Mouse (Mus musculus) stomach, embryonic 15.5 days (tissue): ENCODE data around the gene Mms22l. TPM values are rescaled to one million over a fixed set of nuclear protein-coding genes. Genes with fewer than 3 reads are reported as not detected.

Experiments used
- ATAC-seq: fragments of 200-750 bp; cut with Nextera tagmentation; 2 replicates; pipeline ENCODE4 v1.8.0; 2017; ENCODE audit warnings: low read depth, moderate number of reproducible peaks, moderate TSS enrichment; ENCODE audit not compliant: insufficient read depth, low FRiP score
- H3K27ac ChIP-seq: fragments of 300-500 bp; sonication (generic); 2 replicates; pipeline ENCODE4 v1.5.1; 2015; ENCODE audit warnings: mild to moderate bottlenecking, inconsistent platforms
- H3K27me3 ChIP-seq: fragments of 300-500 bp; sonication (generic); replicated peaks from 2 replicates; pipeline ENCODE4 v1.6.1; 2015; ENCODE audit warnings: inconsistent platforms
- H3K36me3 ChIP-seq: fragments of 300-500 bp; sonication (generic); 2 replicates; pipeline ENCODE4 v1.6.1; 2015; ENCODE audit warnings: inconsistent platforms
- H3K4me1 ChIP-seq: fragments of 300-500 bp; sonication (generic); 2 replicates; pipeline ENCODE4 v1.6.1; 2015; ENCODE audit warnings: inconsistent platforms
- H3K4me2 ChIP-seq: fragments of 300-500 bp; sonication (generic); 2 replicates; pipeline ENCODE4 v1.6.1; 2015; ENCODE audit warnings: mild to moderate bottlenecking, inconsistent platforms
- H3K4me3 ChIP-seq: fragments of 300-500 bp; sonication (generic); replicated peaks from 2 replicates; pipeline ENCODE4 v1.5.1; 2015; ENCODE audit warnings: inconsistent platforms
- H3K9ac ChIP-seq: fragments of 300-500 bp; sonication (generic); 2 replicates; pipeline ENCODE4 v1.6.1; 2015; ENCODE audit warnings: inconsistent platforms
- H3K9me3 ChIP-seq: fragments of 300-500 bp; sonication (generic); 2 replicates; pipeline ENCODE4 v1.6.1; 2016; ENCODE audit warnings: inconsistent platforms
- WGBS: fragments of 180-500 bp; shearing (Covaris S2); methylation state at CpG from one replicate; pipeline ENCODE4 v1.1.7; 2015; 5-methylcytosine and 5-hydroxymethylcytosine counted together
- polyA plus RNA-seq: library from polyadenylated mRNA; unstranded; fragments of >200 nt; fragmentation: Nextera tagmentation; extraction: Ambion mirVana; gene quantifications from 2 replicates; pipeline ENCODE4 v1.2.1, GENCODE M21; 2015

The Mms22l gene
- polyA plus RNA-seq, 1 experiment from 2014 or later = 25.4 TPM

DNA sequence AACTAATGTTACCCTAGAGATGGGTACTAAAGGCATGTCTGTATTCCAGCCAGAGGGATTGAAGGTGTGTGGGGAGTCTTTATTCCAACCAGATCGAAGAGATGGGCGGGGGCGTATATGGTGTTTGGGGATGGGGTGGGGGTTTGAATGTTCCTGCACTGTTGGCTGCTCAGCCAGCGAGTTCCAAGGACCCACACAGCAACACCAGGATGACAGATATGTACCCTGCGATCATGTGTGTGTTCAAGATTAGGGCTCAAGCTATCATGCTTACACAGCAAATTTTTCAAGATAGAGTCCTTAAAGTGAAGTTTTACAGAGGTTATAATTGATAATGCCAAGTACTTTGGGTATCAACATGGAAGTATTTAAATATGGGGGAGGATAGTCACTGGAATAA lies 81.3 kb downstream of the Mms22l start:
- WGBS = 91% methylated on average over 5 of the region's 5 CpGs
- H3K27ac ChIP-seq = no peak overlapping the region
- ATAC-seq = no peak
- H3K4me2 ChIP-seq = no peak overlapping the region
- 0 out of 2 replicates have a peak, but pooled peaks cover 5% of the 10 kb centered on the region for H3K36me3 ChIP-seq
- no peaks in the 10 kb centered on the region for H3K9me3 ChIP-seq
- H3K27me3 ChIP-seq = no peaks in the 10 kb centered on the region
- no peaks in the 10 kb centered on the region for H3K4me1 ChIP-seq
- no peak overlapping the region for H3K9ac ChIP-seq
- H3K4me3 ChIP-seq = no peak overlapping the region

DNA sequence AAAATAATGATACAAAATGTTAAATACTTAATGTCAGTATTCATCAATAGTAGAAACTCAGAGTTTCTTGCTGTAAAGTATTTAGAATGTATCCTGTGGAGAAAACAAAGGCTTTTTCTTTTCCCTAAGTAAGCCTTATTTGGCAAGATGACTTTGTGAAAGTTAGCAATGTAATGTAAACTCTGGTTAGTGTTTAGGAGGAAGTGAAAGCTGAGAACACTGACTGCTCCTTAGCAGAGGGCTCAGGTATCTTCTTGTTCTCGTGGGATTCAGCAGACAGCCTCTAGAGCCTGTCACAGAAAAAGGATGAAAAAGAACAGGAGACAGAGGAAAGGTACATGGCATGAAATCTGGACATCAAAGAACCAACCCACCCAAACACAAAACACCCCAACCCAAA lies 86.0 kb downstream of the Mms22l start:
- Histone ChIP-seq H3K36me3 (no peaks in the 10 kb centered on the region), H3K27ac (no peak overlapping the region), H3K27me3 (no peaks in the 10 kb centered on the region), H3K4me2 (no peak overlapping the region), H3K4me1 (no peaks in the 10 kb centered on the region), H3K9me3 (no peaks in the 10 kb centered on the region), H3K4me3 (no peak overlapping the region), H3K9ac (no peak overlapping the region)
- 28% methylated on average over 1 of the region's 1 CpGs for WGBS
- ATAC-seq = no peak

DNA sequence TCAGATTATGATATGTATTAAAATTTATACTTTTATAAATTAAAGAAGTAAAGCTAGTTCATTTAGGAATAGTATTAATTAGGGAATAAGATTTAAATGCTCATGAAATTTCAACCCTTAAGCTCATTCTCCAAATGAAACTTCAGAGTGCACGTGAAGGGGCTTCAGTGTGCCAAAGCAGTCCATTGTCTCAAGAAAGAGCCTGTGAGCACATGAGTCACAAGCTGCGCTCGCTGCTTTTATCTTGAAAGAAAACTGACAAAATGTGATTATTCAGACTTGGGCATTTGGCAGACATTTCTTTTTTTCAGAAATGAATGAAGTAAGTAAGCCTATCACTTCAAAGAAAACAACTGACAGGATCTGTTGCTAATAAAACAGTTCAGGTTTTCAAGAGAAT lies 87.7 kb downstream of the Mms22l start:
- no peak overlapping the region for H3K4me2 ChIP-seq
- H3K27me3 ChIP-seq = no peaks in the 10 kb centered on the region
- H3K4me3 ChIP-seq = no peak overlapping the region
- H3K9ac ChIP-seq = no peak overlapping the region
- H3K4me1 ChIP-seq = no peaks in the 10 kb centered on the region
- no peaks in the 10 kb centered on the region for H3K36me3 ChIP-seq
- ATAC-seq = no peak
- no peaks in the 10 kb centered on the region for H3K9me3 ChIP-seq
- WGBS = 76% methylated on average over 3 of the region's 3 CpGs
- H3K27ac ChIP-seq = no peak overlapping the region

DNA sequence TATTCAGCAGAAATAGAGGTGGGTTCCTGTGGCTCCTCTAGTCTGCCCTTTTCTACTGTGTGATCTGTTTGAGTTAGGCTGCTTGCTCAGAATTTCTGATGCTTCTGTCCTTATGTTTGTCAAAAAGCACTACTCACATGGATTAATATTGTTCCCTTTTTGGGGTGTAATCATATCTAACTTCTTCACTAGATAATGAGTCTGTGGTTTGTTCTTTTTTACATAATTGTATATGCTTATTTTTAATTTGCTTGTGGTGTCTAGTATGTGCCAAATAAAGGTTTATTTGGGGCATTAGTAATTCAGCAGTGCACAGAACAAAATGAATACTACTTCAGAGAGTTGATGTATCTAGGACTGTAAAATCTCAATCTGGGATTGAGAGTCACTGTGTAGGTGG lies 98.6 kb downstream of the Mms22l start:
- H3K9me3 ChIP-seq = no peaks in the 10 kb centered on the region
- no peak overlapping the region for H3K9ac ChIP-seq
- H3K27ac ChIP-seq = no peak overlapping the region
- no peaks in the 10 kb centered on the region for H3K4me1 ChIP-seq
- no peaks in the 10 kb centered on the region; the same call in 1 of the 2 replicates for H3K36me3 ChIP-seq
- H3K4me3 ChIP-seq = no peak overlapping the region
- ATAC-seq = no peak
- no peaks in the 10 kb centered on the region for H3K27me3 ChIP-seq
- no peak overlapping the region for H3K4me2 ChIP-seq

DNA sequence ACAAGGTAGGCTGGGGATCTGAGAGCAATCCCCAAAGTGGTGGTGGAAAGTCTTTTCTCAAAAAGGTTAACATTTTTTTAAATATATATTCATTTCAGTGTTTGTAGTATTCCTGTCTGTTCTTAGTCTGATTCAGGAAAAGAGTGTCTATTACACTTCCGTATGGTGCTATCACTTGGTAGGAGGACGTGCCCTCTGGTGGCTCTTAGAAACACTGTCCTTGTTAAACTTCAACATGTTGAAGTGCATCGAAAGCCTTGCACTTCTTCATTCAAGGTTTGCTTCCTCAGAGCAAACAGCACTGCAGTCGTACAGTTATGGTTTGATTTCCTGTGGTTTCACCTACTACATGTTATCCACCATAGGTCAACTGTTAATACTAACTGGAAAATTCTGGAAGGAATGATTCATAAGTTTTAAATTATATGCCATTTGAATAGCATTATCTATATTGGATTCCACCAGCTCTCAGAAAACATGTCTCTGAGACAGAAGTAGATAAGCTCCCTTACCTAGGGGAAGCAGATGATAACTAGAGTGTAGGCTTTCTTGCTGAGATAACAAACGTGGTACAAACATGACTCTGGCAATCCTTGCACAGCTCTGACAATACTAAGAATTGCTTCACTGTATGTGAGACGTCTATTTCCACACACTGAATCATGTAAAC lies 100.8 kb downstream of the Mms22l start:
- H3K27me3 ChIP-seq = no peaks in the 10 kb centered on the region
- H3K4me1 ChIP-seq = no peaks in the 10 kb centered on the region
- no peaks in the 10 kb centered on the region for H3K9me3 ChIP-seq
- H3K4me3 ChIP-seq = no peak overlapping the region
- WGBS = 82% methylated on average over 6 of the region's 6 CpGs
- no peak overlapping the region for H3K27ac ChIP-seq
- no peak overlapping the region for H3K9ac ChIP-seq
- no peak for ATAC-seq
- peaks cover 4% of the 10 kb centered on the region; the same call in 1 of the 2 replicates for H3K36me3 ChIP-seq
- H3K4me2 ChIP-seq = no peak overlapping the region

DNA sequence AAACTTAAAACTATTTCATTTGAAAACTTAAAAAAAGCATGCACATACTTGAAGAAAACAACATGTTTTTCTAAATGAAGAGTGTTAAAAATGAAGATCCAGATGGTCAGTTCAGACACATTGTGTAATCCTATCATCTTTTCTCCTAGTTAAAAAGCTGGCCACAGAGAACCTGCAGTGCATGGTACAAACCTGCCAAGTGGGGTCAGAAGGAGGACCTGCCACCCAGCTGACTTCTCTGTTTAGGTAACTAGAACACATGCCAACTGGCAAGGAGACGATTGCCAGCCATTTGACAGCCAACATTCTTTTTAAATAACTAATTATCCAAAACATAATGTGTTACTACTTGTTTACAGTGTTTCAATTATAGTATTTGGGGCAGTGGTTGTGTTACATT lies 102.4 kb downstream of the Mms22l start:
- no peak overlapping the region for H3K9ac ChIP-seq
- 70% methylated on average over 1 of the region's 1 CpGs for WGBS
- H3K27me3 ChIP-seq = no peaks in the 10 kb centered on the region
- no peak for ATAC-seq
- peaks cover 4% of the 10 kb centered on the region; the same call in 1 of the 2 replicates for H3K36me3 ChIP-seq
- H3K27ac ChIP-seq = no peak overlapping the region
- no peaks in the 10 kb centered on the region for H3K4me1 ChIP-seq
- H3K4me3 ChIP-seq = no peak overlapping the region
- no peaks in the 10 kb centered on the region for H3K9me3 ChIP-seq
- H3K4me2 ChIP-seq = no peak overlapping the region

DNA sequence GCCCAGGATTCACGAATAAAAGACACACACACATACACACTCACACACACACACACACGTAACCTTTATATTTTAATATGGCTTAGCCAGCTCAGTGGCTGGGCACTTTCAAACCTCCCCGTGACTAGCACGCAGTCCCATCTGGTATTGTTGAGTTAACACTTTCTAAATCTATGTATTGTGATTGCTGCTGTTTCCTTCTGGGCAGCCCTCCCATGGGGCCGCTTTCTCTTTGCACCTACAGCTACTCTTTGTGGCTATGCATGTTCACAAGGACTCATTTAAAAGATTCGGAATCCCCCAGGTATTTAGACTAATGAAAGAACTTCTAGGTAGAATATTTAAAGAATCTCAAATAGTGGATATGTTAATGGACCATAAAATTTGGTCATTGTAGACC lies 105.5 kb downstream of the Mms22l start:
- ATAC-seq = no peak
- H3K36me3 ChIP-seq = peaks cover 4% of the 10 kb centered on the region; the same call in 1 of the 2 replicates
- H3K4me1 ChIP-seq = no peaks in the 10 kb centered on the region
- no peak overlapping the region for H3K9ac ChIP-seq
- no peak overlapping the region for H3K4me3 ChIP-seq
- WGBS = 91% methylated on average over 6 of the region's 6 CpGs
- H3K4me2 ChIP-seq = no peak overlapping the region
- no peaks in the 10 kb centered on the region for H3K27me3 ChIP-seq
- no peak overlapping the region for H3K27ac ChIP-seq
- no peaks in the 10 kb centered on the region for H3K9me3 ChIP-seq

DNA sequence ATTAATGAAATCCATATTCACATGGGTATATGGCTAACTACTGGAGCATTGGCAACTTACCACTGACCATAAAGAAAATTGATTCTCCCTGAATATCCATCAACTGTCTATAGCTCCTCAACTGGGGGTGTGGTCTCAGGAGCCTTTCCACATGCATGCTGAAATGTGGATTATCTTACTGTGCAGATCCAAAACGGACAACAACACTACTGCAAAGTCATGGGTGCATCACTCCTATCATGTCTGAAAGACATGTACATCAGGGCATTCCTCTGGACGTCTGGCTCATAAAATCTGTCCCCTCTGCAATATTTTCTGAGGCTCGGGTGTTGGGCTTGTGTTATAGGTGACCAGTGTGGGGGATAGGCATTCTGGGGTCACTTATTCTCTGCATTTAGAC lies 112.8 kb downstream of the Mms22l start:
- 87% methylated on average over 3 of the region's 3 CpGs for WGBS

DNA sequence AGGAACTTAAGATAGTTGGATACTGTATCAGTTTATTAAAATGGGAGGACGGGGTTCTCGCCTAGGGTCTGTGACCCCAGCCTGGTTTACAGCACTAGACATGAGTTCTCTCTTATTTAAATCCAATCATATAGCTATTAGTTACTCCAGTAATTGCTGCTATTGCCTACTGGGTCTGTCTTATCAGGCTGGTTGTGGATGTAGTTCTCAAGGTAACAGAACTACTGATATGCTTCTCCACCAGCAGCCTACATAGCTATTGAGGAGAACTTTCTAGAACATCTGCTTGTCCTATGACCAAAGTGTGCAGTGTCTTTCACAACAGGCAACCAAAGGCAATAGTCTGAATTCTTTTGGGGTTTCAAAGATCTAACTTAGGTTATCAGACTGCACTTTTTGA lies 113.3 kb downstream of the Mms22l start:
- H3K9ac ChIP-seq = no peak overlapping the region
- ATAC-seq = no peak
- H3K36me3 ChIP-seq = no peaks in the 10 kb centered on the region
- no peak overlapping the region for H3K27ac ChIP-seq
- no peak overlapping the region for H3K4me2 ChIP-seq
- WGBS = 94% methylated on average over 2 of the region's 2 CpGs
- no peak overlapping the region for H3K4me3 ChIP-seq
- H3K9me3 ChIP-seq = no peaks in the 10 kb centered on the region
- H3K27me3 ChIP-seq = no peaks in the 10 kb centered on the region
- no peaks in the 10 kb centered on the region for H3K4me1 ChIP-seq

More for the DNA sequence above, 112.8 kb downstream of the Mms22l start:
- no peak overlapping the region for H3K27ac ChIP-seq
- no peaks in the 10 kb centered on the region for H3K9me3 ChIP-seq
- no peak overlapping the region for H3K9ac ChIP-seq
- no peaks in the 10 kb centered on the region for H3K4me1 ChIP-seq
- no peak overlapping the region for H3K4me3 ChIP-seq
- no peak for ATAC-seq
- no peak overlapping the region for H3K4me2 ChIP-seq
- H3K36me3 ChIP-seq = no peaks in the 10 kb centered on the region
- H3K27me3 ChIP-seq = no peaks in the 10 kb centered on the region

DNA sequence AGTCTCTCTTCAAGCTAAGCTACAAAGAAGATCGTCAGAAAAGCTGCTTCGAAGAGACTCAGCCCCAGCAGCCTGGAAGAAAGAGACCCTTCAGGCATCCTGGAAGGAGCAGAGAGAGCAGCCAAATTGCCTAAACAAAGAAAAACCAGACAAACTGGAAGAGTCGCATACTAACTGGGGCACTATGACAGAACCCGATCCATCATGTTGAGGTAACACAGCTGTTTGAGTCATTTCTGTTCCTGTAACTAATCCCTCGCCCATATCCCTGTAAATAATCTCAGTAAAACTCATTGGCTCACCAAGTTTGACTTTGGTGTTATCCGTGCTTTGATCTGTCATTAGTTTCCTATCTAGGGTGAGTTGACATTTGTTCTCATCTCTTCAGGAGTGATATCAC lies 123.8 kb downstream of the Mms22l start:
- no peaks in the 10 kb centered on the region for H3K27me3 ChIP-seq
- no peaks in the 10 kb centered on the region for H3K36me3 ChIP-seq
- ATAC-seq = peak; percentile 59; the same call in 1 of the 2 replicates
- peak overlapping the region; percentile 82 for H3K27ac ChIP-seq
- no peaks in the 10 kb centered on the region for H3K4me1 ChIP-seq
- no peaks in the 10 kb centered on the region for H3K9me3 ChIP-seq
- H3K4me3 ChIP-seq = no peak overlapping the region
- H3K4me2 ChIP-seq = no peak overlapping the region
- WGBS = 22% methylated on average over 6 of the region's 6 CpGs
- no peak overlapping the region for H3K9ac ChIP-seq

DNA sequence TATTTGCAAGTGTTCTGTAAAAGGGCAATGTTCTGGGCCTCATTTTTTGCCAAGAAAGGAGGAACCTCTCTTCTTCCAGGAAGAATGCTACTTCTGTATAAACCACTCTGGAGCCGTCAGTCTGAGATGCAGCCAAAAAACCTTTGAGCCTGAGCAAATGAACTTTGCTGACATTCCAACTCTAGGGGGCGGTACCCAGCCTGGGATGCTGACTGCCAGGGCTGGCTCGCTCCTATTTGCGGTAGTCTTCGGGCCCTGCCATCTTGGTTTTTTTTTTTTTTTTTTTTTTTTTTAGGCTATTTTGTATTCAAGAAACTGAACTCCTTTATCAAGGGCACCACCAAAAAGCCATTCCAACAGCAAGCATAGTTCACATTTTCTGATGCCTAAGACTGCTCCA lies 124.2 kb downstream of the Mms22l start:
- Histone ChIP-seq H3K9me3 (no peaks in the 10 kb centered on the region), H3K27ac (peak overlapping the region; percentile 82; the same call in 1 of the 2 replicates), H3K4me3 (no peak overlapping the region), H3K27me3 (no peaks in the 10 kb centered on the region), H3K4me2 (no peak overlapping the region), H3K4me1 (no peaks in the 10 kb centered on the region), H3K36me3 (no peaks in the 10 kb centered on the region), H3K9ac (no peak overlapping the region)
- 55% methylated on average over 5 of the region's 5 CpGs for WGBS
- no peak for ATAC-seq

DNA sequence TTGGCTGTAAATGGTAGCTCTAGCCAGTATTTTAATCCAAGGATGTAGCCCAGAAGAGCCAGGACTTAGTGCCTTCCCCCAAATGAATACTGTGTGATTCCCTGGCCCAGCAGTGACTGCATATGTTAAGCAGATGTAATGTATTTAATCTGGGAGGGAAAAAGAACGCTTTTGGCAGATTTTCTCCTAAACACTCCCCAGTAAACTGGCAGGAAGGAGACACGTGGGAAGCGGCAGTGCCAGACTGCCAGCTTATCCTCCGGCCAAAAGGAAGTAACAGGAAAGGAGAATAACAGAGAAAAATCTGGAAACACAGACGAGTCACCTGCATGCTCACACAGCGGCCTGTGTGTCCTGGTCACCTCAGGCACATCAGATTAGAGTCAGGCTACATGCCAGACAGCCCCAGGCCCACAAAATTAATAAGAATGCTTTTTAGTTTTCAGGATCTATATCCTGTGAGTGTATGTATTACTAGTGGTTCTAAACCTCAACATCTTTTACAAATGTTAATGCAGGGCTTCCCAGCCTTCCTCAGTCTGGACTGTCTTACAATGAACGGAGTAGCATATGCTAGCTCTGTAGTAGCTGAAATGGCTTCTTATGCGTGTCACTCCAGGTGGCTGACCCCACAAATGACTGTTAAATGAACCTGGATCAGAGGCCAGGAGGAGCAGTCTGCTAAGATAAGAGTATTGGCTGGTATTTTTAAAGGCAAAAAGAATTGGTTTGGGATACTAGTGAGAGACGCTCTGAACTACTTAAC lies 125.4 kb downstream of the Mms22l start:
- H3K4me3 ChIP-seq = no peak overlapping the region
- no peaks in the 10 kb centered on the region for H3K4me1 ChIP-seq
- H3K36me3 ChIP-seq = no peaks in the 10 kb centered on the region
- H3K4me2 ChIP-seq = no peak overlapping the region
- H3K27ac ChIP-seq = no peak overlapping the region
- no peak for ATAC-seq
- H3K9ac ChIP-seq = no peak overlapping the region
- 60% methylated on average over 9 of the region's 9 CpGs for WGBS
- H3K9me3 ChIP-seq = no peaks in the 10 kb centered on the region
- H3K27me3 ChIP-seq = no peaks in the 10 kb centered on the region
